Mouse (Mus musculus) mature B cell (primary cell): ENCODE results near the gene Mdm2.
"Not testable (repeated sequence)": the region's sequence is repeated elsewhere in the genome, so short reads cannot be mapped to it uniquely, and the experiment has no call there.

Experiments used
- in situ Hi-C: fragments of 300-500 bp; cut with MboI; formaldehyde crosslinking; loops from 2 replicates; pipeline ENCODE4 v1.14.3; 2019

Mdm2 gene

DNA sequence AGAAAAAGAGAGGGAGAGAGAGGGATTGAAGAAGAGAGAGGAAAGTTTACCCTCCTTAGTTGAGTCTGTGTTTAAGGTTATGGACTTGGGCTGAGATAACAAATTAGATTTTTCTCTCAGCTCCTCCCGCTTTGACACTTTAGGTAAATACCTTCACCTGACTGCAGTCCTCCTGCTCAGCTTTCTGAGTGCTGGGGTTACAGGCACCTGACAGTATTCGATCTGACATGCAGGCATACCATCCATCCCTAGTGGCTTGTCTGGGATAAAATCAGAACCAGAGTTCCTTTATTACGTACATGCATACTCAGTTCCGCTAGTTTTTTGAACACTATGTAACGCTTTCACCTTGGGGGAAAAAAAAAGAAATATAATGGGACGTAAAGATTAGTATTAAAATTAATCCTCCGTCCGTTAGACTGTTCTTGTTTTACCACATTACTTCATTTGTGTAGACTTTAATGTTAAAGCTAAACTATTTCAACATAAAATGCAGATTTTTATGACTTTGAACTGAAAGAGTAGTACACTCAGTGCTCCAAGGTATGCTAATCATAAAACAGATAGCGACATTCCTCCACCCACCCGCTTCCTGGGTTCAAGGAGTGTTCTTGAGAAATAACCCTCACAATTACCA is 38.6 kb upstream of the Mdm2 start:
- in situ Hi-C loops: no loop called here

GRCm38 (mm10) chr10:117748276-117749049 is 37.9 kb upstream of the Mdm2 start:
- in situ Hi-C loops: no loop called here

DNA sequence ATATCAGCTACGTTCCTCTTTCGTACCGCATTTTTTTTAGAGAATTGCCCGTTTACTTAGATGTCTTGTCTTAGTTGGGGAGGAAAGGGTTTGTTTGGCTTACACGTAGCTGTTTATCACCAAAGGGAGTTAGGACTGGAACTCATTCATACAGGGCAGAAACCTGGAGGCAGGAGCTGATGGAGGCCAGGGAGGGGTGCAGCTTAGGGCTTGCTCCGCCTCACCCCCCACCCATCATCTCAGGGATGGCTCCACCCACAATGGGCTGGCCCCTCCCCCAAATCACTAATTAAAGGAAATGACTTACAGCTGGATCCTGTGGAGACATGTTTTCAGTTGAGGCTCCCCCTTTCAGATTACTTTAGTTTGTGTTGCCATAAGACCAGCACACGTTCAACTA is 37.2 kb upstream of the Mdm2 start:
- in situ Hi-C loops: no loop called here

DNA sequence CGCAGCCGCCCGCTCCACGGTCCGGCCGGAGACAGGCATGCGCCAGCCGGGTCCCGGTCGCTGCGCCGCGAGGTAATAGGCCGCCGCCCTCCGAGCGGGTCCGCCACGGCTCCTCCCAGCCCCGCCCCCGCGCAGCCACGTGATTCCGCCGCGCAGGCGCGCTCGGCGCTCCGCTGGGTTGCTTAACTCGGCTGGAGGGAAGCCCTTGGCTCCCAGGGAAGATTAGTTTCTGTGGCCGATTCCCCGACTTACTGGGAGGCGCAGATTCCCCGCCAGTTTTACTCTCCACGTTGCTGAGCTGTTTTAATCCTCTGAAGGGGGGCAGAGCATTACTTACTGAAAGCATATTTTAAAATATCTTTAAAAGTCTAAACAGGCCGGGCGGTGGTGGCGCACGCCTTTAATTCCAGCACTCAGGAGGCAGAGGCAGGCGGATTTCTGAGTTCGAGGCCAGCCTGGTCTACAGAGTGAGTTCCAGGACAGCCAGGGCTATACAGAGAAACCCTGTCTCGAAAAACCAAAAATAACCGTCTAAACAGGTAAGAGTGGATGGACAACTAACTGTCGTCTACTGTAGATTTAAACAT is 35.8 kb upstream of the Mdm2 start, which contains the start of gene Slc35e3:
Gene Slc35e3, minus strand, starts transcription at position 69 of the 587 bp plus-strand sequence.
- in situ Hi-C loops: no loop called here

GRCm38 (mm10) chr10:117745570-117746296 is 35.2 kb upstream of the Mdm2 start:
- in situ Hi-C loops: not testable (repeated sequence)

GRCm38 (mm10) chr10:117743917-117744316 is 33.4 kb upstream of the Mdm2 start:
- in situ Hi-C loops: no loop called here

DNA sequence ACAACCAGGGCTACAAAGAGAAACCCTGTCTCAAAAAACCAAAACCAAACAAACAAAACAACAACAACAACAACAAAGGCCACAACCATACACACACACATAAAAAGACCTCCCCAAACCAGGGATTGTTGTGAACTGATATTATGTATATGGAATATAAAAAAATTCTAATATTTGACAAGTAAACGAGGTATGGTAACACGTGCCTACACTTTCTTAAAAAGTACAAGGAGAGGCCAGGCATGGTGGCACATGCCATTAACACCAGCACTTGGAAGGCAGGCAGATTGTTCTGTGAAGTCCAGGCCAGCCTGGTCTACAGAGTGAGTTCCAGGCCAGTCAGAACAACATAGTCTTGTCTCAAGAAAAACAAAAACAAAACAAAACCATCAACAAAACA is 32.6 kb upstream of the Mdm2 start:
- in situ Hi-C loops: no loop called here

DNA sequence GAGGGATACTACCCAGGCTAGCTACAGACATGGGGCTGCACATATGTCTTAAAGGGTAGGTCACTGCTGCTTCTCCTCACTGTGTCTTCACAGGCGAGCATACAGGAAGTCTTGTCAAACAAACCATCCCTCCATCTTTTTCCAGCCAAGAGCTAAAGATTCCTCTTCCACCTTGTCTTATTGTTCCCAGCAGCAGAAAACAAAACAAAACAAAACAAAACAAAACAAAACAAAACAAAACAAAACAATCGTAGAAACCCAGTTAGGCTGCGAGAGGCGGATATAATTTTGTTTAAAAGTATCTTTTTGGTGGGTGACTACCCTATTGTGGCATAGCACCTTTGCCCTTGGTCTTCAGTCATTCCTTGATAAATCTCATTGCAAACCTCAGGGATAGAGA is 32.1 kb upstream of the Mdm2 start:
- in situ Hi-C loops: no loop called here

DNA sequence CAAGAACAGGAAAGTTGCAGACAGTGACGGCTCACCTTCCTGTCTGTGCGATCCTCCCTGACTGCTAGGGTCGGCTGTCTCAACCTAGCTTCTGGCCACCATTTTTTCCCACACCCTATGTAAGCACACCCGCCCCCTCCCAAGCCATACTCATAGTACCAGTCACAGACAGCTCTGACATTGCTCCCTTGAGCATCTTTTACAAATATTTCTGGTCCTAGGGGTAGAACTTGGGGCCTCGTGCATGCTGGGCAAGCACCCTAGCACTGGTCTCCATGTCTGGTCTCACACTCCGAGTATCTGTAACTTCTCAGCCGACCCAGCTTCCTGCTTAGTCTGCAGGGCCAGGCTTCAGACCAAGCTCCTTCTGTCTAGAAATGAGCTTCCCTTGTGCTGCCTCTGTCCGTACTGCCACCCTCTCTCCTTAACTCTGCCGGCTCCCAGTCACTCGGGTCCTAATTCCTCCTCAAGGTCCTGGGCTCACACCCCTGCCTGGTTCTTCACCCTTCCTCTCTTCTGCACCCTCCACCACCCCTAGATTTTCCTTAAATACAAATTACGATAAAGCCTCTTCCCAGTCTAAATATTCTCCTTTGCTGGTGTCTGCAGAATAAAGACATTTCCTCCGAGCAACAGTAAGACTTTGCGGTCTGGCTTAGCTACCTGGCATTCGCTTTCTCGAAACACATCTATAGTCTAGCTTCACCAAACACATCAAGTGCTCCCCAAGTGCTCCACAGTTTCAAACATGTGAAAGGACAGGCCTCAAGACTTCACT is 31.3 kb upstream of the Mdm2 start:
- in situ Hi-C loops: no loop called here

GRCm38 (mm10) chr10:117740921-117741320 is 30.4 kb upstream of the Mdm2 start:
- in situ Hi-C loops: no loop called here

- in situ Hi-C loops: no loop called here
Observed at GRCm38 (mm10) chr10:117740171-117740570, 29.6 kb upstream of the Mdm2 start.

DNA sequence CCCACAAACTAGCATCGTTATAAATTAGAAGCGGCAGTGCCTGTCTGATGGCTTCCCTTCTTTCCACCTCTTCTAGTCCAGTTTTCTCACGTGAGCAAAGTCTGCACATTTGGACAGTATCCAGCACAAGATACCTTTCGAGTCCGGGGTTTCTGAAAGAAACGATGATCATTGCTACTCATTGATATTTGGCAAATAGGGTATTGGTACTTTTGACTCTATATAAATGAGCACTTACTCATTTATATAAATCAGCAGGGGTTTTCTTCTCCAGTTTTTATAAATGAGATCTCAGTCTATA is 29.0 kb upstream of the Mdm2 start:
- in situ Hi-C loops: no loop called here

DNA sequence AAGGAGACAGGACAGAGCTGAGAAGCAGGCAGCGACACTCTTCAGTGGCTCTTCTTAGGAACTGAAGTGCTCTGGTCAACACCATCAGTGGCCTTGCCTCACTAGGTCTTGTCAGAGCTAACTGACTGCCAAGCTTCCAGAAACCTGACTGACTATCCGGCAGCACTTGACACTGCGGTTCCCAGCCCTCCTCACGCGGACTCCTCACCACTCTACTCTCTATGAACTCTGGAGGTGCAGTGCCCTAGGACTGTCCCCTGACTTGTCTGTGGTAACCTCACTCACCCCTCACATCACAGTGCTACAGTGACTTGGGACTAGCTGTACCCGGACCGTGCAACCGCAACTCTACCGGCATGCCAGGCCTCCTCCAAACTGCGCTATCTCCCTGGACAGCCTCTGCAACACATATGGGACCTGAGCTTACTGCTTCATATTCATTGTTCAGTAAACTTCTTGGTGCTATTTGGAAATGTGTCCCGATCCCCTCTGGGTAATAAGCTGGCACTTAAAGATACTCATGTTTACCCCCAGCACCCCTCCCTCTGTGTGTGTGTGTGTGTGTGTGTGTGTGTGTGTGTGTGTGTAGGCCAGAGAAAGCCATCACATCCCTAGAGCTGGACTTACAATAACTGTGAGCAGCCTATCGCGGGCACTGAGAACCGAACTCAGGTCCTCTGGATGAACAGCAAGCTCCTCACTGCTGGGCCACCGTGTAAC is 28.5 kb upstream of the Mdm2 start:
- in situ Hi-C loops: no loop called here

GRCm38 (mm10) chr10:117738140-117738921 is 27.8 kb upstream of the Mdm2 start:
- in situ Hi-C loops: no loop called here

DNA sequence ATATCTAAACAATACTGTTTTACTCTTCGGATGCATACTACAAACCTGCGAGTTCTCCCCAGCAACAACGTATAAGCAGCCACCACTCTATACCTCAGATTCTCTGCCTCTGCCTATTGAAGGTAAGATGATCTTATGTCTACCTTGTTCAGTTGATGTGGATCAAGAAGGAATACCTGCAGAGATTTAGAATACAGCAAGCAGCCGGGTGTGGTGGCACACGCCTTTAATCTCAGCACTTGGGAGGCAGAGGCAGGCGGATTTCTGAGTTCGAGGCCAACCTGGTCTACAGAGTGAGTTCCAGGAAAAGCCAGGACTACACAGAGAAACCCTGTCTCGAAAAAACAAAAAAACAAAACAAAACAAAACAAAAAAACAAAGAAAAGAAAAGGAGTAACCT is 26.9 kb upstream of the Mdm2 start:
- in situ Hi-C loops: not testable (repeated sequence)

DNA sequence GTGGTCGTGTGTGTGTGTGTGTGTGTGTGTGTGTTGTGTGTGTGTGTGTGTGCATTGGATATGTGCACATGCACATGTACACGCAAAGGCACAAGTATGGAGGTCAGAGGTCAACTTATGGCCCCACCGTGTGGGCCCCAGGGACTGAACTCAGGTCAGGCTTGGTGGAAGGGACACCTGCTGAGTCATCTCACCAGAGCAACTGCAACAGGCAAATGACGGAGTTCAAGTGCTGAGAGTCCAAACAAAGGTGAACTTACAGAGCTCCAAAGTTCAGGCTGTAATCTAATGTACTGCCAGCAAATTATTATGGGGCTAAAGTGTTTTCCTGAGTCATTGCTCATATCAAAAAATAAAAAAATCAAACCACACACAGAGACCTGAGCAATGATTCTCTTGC is 26.5 kb upstream of the Mdm2 start:
- in situ Hi-C loops: no loop called here

- in situ Hi-C loops: no loop called here
Observed at GRCm38 (mm10) chr10:117736573-117736972, 26.0 kb upstream of the Mdm2 start.

- in situ Hi-C loops: not testable (repeated sequence)
Observed at GRCm38 (mm10) chr10:117735396-117735795, 24.8 kb upstream of the Mdm2 start.

DNA sequence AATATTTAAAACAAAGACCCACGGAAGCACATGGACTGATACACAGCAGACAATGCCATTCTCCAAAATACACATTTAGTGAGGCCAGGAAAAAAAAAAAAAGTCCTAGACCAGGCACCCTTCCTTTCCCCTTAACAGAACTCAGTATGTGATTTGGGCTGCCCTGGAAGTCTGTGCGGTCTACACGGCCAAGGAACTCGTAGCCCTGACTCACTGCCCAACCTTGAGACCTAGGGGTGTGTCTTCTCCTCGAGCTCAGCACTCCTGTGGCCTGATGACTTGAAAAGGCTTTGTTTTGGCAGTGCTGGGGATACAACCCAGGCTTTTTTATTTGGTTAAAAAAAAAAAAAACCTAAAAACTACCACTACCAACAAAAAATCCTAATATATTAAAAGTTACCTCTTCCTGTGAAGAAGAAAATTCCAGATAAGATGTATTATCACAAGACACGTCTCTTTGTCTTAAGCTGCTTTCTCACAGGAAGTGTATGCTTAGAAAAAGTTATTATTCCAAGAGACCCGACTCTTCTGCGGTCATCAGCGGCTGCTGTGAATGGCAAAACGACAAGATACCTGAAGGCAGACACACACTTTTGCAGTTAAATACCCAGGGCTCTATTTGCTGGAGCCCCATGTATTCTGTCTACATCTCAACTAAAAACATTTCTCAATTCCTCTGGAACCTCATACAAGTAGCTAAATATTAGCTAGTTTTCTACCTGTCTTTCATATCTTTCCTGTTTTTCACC is 23.7 kb upstream of the Mdm2 start:
- in situ Hi-C loops: not testable (repeated sequence)

- in situ Hi-C loops: not testable (repeated sequence)
Observed at GRCm38 (mm10) chr10:117733626-117734025, 23.1 kb upstream of the Mdm2 start.
